Mouse (Mus musculus) forebrain, embryonic 10.5 days (tissue): ENCODE data around the gene Sphkap. TPM values are rescaled to one million over a fixed set of nuclear protein-coding genes. Genes with fewer than 3 reads are reported as not detected.

Source experiments
- DNase-seq: peaks from one replicate; pipeline ENCODE4 v3.0.0-alpha.2; 2017; ENCODE audit warnings: low spot score; ENCODE audit errors: extremely low spot score
- H3K27ac ChIP-seq: fragments of 300-500 bp; sonication (generic); 2 replicates; pipeline ENCODE4 v1.5.1; 2016; ENCODE audit warnings: mild to moderate bottlenecking
- H3K27me3 ChIP-seq: fragments of 300-500 bp; sonication (generic); 2 replicates; pipeline ENCODE4 v1.6.1; 2016; ENCODE audit warnings: mild to moderate bottlenecking; ENCODE audit not compliant: poor library complexity, severe bottlenecking
- H3K36me3 ChIP-seq: fragments of 300-500 bp; sonication (generic); replicated peaks from 2 replicates; pipeline ENCODE4 v1.6.1; 2016; ENCODE audit warnings: mild to moderate bottlenecking, moderate library complexity
- H3K4me1 ChIP-seq: fragments of 300-500 bp; sonication (generic); 2 replicates; pipeline ENCODE4 v1.6.1; 2016
- H3K4me3 ChIP-seq: fragments of 300-500 bp; sonication (generic); 2 replicates; pipeline ENCODE4 v1.5.1; 2016; ENCODE audit warnings: mild to moderate bottlenecking, moderate library complexity
- H3K9me3 ChIP-seq: fragments of 300-500 bp; sonication (generic); 2 replicates; pipeline ENCODE4 v1.6.1; 2016; ENCODE audit warnings: mild to moderate bottlenecking, moderate library complexity
- WGBS: fragments of 180-500 bp; shearing (Covaris S2); methylation state at CpG from one replicate; pipeline ENCODE4 v1.1.7; 2016; 5-methylcytosine and 5-hydroxymethylcytosine counted together
- polyA plus RNA-seq: library from polyadenylated mRNA; unstranded; fragments of >200 nt; fragmentation: Nextera tagmentation; extraction: Ambion mirVana; gene quantifications from 2 replicates; pipeline ENCODE4 v1.2.1, GENCODE M21; 2016

Gene Sphkap
- polyA plus RNA-seq, 1 experiment from 2014 or later: 0.22 TPM

GRCm38 (mm10) chr1:83251746-83252145 is 156.3 kb downstream of the Sphkap start:
- Histone ChIP-seq H3K9me3 (no peaks in the 10 kb centered on the region), H3K4me1 (no peaks in the 10 kb centered on the region), H3K27ac (no peak overlapping the region), H3K27me3 (no peaks in the 10 kb centered on the region), H3K4me3 (no peak overlapping the region), H3K36me3 (no peaks in the 10 kb centered on the region)
- 87% methylated on average over 1 of the region's 1 CpGs for WGBS
- DNase-seq: no peak

- Histone ChIP-seq H3K27ac (no peak overlapping the region), H3K27me3 (no peaks in the 10 kb centered on the region), H3K4me3 (no peak overlapping the region), H3K9me3 (no peaks in the 10 kb centered on the region), H3K36me3 (no peaks in the 10 kb centered on the region), H3K4me1 (no peaks in the 10 kb centered on the region)
- 91% methylated on average over 1 of the region's 1 CpGs for WGBS
- no peak for DNase-seq
Measured at GRCm38 (mm10) chr1:83248235-83248746, 159.7 kb downstream of the Sphkap start.

GRCm38 (mm10) chr1:83227946-83228345 is 180.1 kb downstream of the Sphkap start:
- Histone ChIP-seq H3K4me1 (no peaks in the 10 kb centered on the region), H3K27ac (no peak overlapping the region), H3K9me3 (no peaks in the 10 kb centered on the region), H3K36me3 (no peaks in the 10 kb centered on the region), H3K27me3 (no peaks in the 10 kb centered on the region), H3K4me3 (no peak overlapping the region)
- DNase-seq: no peak
- WGBS: 73% methylated on average over 3 of the region's 3 CpGs

DNA sequence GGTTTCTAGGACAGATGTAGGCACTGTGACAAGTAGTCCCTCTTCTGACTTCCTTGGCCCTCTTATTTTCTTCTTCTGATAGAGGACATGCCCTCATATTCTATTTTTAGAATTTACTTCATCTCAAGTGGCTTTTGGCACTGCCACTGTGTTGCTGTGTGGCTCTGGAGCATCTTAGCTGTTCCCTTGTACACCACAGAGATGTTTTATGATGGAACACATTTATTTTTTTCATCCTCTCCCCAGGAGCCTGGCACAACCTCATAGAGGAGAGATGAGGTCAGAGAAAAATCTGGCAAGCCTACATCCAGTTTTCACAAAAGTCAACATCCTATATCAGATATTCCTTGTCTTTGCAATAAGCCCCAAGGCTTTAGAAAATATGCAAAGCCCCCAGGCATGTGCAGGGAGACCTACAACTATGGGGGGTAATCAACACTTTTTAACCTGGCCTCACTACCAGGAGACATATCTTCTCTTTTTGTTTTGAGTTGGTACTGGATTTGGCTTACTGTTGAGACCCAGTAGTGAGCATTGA is 183.5 kb downstream of the Sphkap start:
- Histone ChIP-seq H3K9me3 (no peaks in the 10 kb centered on the region), H3K27ac (no peak overlapping the region), H3K27me3 (no peaks in the 10 kb centered on the region), H3K4me1 (no peaks in the 10 kb centered on the region), H3K36me3 (no peaks in the 10 kb centered on the region), H3K4me3 (no peak overlapping the region)
- no peak for DNase-seq

DNA sequence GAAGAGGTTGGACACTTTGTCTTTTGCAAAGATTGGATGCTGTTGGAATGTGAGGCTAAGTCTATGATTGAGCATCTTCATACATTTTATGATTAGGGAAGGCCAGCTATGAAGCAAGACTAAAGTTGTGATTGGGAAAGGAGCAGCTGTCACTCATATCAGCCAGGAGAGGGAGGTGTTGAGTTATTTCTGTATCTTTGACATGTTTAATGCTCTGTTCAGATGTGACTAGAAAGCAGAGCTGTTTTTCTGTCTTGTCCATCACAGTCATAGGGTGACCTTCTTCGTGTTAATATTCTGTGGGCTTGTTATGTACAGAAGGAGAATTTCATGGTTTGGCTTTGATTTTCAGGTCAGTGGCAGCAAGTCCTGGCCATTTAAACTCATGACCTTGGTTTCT is 184.9 kb downstream of the Sphkap start:
- no peak overlapping the region for H3K27ac ChIP-seq
- 91% methylated on average over 1 of the region's 1 CpGs for WGBS
- H3K4me1 ChIP-seq: no peaks in the 10 kb centered on the region
- no peak overlapping the region for H3K4me3 ChIP-seq
- no peaks in the 10 kb centered on the region for H3K9me3 ChIP-seq
- H3K27me3 ChIP-seq: no peaks in the 10 kb centered on the region
- H3K36me3 ChIP-seq: no peaks in the 10 kb centered on the region
- DNase-seq: no peak

- Histone ChIP-seq H3K4me1 (no peaks in the 10 kb centered on the region), H3K4me3 (no peak overlapping the region), H3K27ac (no peak overlapping the region), H3K27me3 (no peaks in the 10 kb centered on the region), H3K36me3 (no peaks in the 10 kb centered on the region), H3K9me3 (no peaks in the 10 kb centered on the region)
- no peak for DNase-seq
- WGBS: 35% methylated on average over 1 of the region's 1 CpGs
Measured at GRCm38 (mm10) chr1:83218260-83218659, 189.7 kb downstream of the Sphkap start.

DNA sequence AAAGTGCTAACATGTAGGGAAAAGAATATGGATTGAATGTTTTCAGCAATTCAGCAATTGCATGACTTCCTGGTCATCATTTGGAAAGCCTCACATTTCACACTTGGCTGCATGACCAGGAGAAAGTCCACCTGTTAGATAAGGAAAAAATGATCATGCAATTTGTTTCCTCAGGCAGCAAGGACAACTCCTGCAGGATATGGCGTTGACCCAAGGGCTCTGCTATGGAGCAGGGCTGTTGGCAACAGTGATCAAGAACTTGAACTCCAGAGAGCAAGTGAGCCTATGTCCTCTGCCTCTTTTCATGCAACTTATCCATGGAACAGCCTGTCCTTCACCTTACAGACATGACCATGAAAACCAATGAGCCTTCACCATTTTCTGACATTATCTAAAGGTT is 198.0 kb downstream of the Sphkap start:
- DNase-seq: no peak
- H3K36me3 ChIP-seq: no peaks in the 10 kb centered on the region
- H3K4me1 ChIP-seq: no peaks in the 10 kb centered on the region
- no peaks in the 10 kb centered on the region for H3K9me3 ChIP-seq
- H3K27ac ChIP-seq: no peak overlapping the region
- 77% methylated on average over 1 of the region's 1 CpGs for WGBS
- H3K27me3 ChIP-seq: no peaks in the 10 kb centered on the region
- no peak overlapping the region for H3K4me3 ChIP-seq

Other genes starting within 250 kb of the Sphkap start
- 0.15 and 0.25 TPM in 2 replicates for gene Daw1, start 248.4 kb downstream of the Sphkap start, polyA plus RNA-seq